Mouse (Mus musculus): ENCODE measurements around the gene Srp72.
"Not testable (repeated sequence)": the region's sequence is repeated elsewhere in the genome, so short reads cannot be mapped to it uniquely, and the experiment has no call there.

Srp72 gene

GRCm38 (mm10) chr5:76964651-76965050 lies 9.8 kb upstream of the Srp72 start:
- no peak for DNase-seq

DNA sequence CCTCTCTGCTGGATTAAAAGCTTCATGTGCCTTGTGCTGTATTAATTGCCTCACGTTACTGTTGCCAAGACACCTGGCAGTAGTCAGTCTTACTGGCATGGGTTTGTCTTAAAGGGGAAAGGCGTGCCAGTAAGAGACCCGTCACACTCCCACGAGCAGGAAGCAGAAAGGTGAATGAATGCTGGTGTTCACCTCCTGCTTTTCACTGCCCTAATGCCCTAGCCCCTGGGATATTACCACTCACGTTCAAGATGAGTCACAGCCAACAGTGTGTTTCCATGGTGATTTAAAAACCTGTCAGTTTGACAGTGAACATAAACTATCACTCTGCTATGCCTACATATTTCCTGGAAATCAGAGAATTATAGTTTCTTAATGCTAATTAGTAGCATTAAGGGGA lies 5.2 kb upstream of the Srp72 start:
- DNase-seq = no peak

DNA sequence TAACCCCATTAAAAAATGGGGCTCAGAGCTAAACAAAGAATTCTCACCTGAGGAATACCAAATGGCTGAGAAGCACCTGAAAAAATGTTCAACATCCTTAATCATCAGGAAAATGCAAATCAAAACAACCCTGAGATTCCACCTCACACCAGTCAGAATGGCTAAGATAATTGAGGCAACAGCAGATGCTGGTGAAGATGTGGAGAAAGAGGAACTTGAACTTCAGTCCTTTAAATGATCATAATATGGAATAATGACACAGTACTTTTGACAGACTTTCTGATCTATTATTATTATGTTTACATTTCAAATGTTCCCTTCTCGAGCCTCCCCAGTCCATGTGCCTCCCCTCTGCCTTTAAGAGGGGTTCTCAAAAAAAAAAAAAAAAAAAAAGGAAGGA lies 3.4 kb upstream of the Srp72 start:
- DNase-seq = not testable (repeated sequence)

- DNase-seq = no peak
These were observed 995 bp upstream of the Srp72 start for GRCm38 (mm10) chr5:76973488-76973887.

DNA sequence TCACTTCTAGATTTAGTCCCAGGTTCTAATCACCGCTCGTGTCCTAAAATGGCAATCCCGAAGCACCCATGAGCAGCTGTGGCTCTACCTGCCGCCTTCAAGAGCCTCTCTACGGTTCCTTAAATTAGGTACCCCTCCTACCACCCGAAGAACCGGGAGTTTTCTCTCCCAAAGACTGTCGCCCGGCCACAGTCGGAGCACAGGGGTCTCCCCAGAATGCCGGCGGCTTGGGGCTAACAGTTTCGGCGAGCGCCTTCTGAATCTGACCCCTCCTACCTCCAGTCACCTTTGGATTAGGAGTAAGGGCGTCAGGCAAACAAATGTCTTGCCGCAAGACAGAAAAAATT lies 303 bp upstream of the Srp72 start:
- DNase-seq = no peak

- DNase-seq = no peak
These were observed 1.3 kb downstream of the Srp72 start for GRCm38 (mm10) chr5:76975736-76976135.

DNA sequence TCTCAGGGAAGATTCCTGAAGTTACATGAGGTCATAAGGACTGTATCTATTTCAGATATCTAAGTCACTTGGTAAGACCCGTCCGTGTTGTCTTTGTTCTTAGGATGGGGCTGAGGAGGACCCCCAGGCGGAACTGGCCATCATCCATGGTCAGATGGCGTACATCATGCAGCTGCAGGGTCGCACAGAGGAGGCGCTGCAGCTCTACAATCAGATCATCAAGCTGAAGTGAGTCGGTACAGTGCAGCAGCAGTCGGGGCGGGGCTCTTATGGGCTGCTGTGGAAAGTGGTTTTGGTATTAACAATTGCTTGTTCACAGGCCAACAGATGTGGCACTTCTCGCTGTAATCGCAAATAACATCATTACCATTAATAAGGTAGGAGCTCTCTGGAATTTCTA lies 9.5 kb downstream of the Srp72 start:
- no peak for DNase-seq

GRCm38 (mm10) chr5:76990789-76991188 lies 16.3 kb downstream of the Srp72 start:
- DNase-seq = no peak

GRCm38 (mm10) chr5:76993174-76993814 lies 18.8 kb downstream of the Srp72 start:
- DNase-seq = no peak

DNA sequence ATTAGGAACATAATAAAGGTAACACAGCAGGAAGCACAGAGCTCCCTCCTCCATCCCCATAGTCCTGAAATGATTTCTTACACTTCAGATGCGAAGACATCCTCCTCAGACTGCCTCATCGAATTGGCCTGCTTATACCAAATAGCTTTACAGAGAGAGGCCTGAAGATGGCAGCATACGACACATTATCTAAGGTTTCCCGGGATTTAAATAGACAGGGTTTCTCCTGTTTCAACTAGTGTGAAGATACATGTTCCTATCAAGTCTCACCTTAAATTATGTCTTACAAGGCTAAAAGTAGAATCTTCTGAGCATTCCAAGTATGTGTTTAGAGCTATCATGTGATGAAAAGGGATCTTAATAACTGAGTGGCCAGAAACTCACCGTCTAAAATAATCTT lies 23.9 kb downstream of the Srp72 start:
- no peak for DNase-seq

GRCm38 (mm10) chr5:77001192-77001591 lies 26.7 kb downstream of the Srp72 start:
- DNase-seq = no peak

DNA sequence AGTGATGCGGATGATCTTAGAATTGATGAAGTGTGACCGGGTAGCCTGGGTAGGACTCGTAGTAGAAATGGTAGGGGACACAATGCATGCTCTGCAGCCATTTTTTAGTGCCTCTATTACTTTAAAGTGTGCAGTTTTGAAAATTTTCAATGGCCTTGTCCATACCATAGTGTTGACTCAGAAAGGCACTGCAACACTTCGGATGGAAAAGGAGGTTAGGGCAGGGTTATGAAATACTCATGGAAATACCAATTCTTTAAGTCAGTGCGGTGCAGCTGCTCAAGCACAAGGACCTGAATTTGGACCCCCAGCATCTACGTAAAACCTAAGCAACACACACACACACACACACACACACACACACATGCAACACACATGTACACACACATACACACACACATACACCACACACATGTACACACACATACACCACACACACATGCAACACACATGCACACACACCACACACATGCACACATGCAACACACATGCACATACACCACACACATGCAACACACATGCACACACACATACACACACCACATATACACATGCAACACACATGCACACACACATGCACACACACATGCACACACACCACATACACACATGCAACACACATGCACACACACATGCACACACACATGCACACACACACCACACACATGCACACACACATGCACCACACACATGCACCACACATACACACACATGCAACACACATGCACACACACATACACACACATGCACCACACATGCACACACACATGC lies 29.8 kb downstream of the Srp72 start, which contains the start of gene Arl9:
TSS of gene Arl9 (plus strand) at position 5 of the 771 bp plus-strand sequence.
- DNase-seq = no peak

- DNase-seq = no peak
These were observed 35.9 kb downstream of the Srp72 start for GRCm38 (mm10) chr5:77010352-77010751.

DNA sequence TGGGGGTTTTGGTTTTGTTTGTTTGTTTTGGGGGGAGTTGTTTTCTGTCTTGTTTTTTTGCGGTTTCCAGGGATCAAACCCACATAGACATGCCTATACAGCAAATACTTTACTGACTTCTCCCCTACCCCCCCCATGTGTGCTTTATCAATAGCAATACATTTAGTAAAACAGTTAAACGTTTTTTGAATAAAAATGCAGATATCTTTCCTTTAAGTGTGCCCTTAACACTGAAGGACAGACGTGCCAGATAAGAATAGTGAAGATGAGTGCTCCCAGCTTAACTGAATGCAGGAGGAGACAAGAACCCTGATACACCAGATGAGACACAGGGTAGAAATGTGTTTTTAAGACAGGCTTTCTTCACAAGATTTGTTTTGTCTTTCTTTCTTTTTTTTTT lies 36.6 kb downstream of the Srp72 start:
- no peak for DNase-seq

DNA sequence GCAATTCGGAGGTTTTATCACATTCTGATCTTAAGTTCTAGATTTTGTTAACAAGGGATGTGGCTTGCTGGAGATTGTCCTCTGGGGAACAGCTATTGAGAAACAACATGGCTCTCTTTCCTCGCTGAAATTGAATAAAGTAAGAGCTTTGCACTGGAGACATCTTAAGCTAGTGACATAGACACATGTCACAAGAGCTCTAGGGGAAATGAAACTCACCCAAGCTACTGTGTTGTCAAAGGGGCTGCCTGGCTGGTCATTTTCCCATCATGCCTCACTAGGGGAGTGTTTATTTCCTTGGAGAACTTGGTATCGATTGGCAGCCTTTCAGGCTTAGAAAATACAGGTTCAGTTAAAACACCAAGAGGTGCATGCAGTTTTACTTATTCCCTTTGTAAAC lies 38.7 kb downstream of the Srp72 start:
- no peak for DNase-seq

DNA sequence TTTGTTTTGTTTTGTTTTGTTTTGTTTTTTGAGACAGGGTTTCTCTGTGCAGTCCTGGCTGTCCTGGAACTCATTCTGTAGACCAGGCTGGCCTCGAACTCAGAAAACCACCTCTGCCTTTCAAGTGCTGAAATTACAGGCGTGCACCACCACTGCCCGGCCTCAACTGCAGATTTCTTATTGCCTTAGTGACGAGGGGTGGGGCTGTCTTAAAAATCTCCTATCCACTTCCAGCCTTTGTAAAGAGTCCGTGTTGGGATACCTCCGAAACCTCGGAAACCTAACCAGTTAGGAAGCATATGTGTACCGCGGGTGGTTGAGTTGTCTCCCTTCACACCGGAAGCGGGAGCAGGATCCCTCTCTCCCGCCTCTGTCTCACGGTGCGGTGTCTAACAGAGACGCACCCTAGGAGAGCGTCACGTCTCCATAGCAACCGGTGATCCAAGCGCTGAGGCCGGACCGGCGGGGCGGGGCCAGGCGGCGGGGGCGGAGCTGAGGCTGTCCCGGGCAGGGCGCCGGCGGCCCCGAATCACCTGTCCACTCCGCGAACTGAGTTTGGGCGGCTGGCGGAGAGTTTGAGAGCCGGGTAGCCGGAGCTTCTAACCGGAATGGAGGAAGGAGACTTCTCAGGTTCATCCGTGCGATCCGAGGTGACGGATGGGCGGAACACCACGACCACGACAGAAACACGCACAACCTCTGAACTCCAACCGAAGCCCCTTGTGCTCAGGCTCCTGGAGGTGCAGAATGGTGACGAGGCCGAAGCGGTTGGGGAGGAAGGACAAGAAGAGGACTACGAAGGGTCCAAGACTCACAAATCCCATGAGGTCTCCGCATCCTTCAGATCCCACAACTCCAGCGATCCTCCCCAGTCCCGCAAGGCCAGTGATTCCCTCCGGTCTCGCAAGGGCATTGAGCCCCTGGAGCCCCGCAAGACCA lies 41.3 kb downstream of the Srp72 start, which contains the start of gene Thegl:
TSS of gene Thegl (plus strand) at position 480 of the 939 bp plus-strand sequence.
- DNase-seq = peak; percentile 92

DNA sequence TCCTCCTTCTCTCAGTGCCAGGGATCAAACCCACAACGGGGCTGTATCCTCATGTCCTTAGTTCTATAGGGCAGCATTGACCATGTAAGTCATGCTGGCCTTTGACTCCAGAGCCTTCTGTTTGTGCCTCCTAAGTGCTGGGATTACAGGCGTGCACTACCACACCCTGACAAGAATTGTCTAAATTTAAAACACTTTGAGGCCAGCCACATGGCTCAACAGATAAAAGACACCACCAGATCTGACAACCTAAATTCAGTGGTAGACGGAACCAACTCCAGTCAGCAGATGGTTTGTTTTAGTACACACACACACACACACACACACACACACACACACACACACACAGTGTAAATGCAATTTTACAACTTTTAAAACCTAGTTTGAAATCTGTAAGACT lies 53.6 kb downstream of the Srp72 start:
- DNase-seq = no peak

GRCm38 (mm10) chr5:77029735-77030134 lies 55.3 kb downstream of the Srp72 start:
- peak; percentile 84 for DNase-seq

GRCm38 (mm10) chr5:77035101-77035500 lies 60.6 kb downstream of the Srp72 start:
- not testable (repeated sequence) for DNase-seq

DNA sequence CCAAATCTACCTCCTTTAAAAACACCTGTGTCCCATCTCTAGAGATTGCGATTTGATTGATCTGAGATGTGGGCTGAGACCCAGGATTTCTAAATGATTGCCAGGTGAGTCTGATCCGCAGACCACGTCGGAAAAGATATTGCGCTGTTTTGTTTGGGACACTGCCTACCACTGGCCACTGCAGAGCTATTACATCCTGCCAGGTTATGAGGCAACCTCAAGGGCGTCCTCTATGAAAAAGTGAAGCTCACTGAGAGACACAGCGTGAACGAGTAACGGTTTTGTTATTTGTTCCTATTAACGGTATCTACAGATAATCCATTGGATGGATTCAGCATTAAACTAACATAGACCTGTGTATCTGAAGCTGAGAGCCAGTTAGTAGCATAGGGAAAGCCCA lies 64.0 kb downstream of the Srp72 start:
- DNase-seq = no peak

GRCm38 (mm10) chr5:77039391-77039790 lies 64.9 kb downstream of the Srp72 start:
- no peak for DNase-seq

DNA sequence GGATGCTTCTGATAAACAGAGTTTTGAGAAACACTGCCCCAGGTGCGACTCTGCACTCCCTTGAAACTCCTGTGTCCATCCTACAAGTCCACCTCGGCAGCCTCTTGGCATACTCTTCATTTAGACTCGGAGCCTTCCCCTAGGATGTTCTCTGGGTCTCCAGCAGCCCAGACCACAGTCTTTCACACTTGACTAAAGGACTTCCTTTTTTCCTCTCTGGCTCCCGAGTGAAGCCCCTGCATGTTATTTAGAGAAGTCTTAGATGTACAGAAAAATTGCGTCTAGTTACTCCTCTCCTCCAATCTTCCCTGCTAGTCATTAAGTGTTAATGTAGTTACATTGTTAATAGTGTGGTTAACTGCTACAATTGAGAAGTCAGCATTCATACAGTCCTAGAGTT lies 69.9 kb downstream of the Srp72 start:
- DNase-seq = no peak

Measured in lung, postnatal 36 days (tissue).